In genomic region chr13:5870382-5871272, GRCm38 (mm10) we compare ENCODE assay signal across 8 mouse cellular contexts. TPM values are rescaled to one million over a fixed set of nuclear protein-coding genes. Genes with fewer than 3 reads are reported as not detected.
A peak's percentile ranks its signal among the peaks of the same experiment; 100 is the strongest.
DNase-seq lines count a peak whose midpoint lies in the region; ATAC-seq lines count a peak whose summit lies in the region.

No protein-coding gene starts in this region.

- H3K4me3 ChIP-seq in embryonic facial prominence, embryonic 11.5 days (ENCODE audit: low read depth, low read length): no peak overlapping the region
- H3K4me3 ChIP-seq in heart, embryonic 14.5 days (ENCODE audit: control insufficient read depth in 1 of 2, insufficient read depth in 1 of 2, low read depth in 1 of 2, low read length in 2 of 2): no peak overlapping the region

- peak; percentile 82 for ATAC-seq in embryonic facial prominence, embryonic 11.5 days (replicated peaks; ENCODE audit: insufficient number of reproducible peaks, low FRiP score, low TSS enrichment, low read depth)
- peak; percentile 42 for ATAC-seq in heart, embryonic 14.5 days (ENCODE audit: insufficient number of reproducible peaks, insufficient read depth, low FRiP score, low read depth)
- ATAC-seq in megakaryocyte, adult 5-6 weeks (ENCODE audit: poor library complexity, severe bottlenecking): peak; percentile 36

- no peaks in the 10 kb centered on the region for H3K9me3 ChIP-seq in embryonic facial prominence, embryonic 11.5 days (replicated peaks; ENCODE audit: control insufficient read depth, low read length)
- H3K9me3 ChIP-seq in heart, embryonic 14.5 days (ENCODE audit: control insufficient read depth, low read length): no peaks in the 10 kb centered on the region

- DNase-seq in cerebellum, postnatal 10 days: peak; percentile 9 to 17
- DNase-seq in cerebellum, adult 9-11 months: no peak
- peak; percentile 55 for DNase-seq in embryonic facial prominence, embryonic 11.5 days (ENCODE audit: low spot score)
- peak; percentile 47 for DNase-seq in kidney, postnatal 14 days
- no peak for DNase-seq in thymus, adult 18-20 months
- no peak for DNase-seq in cerebellum, postnatal 36 days

- H3K4me1 ChIP-seq in embryonic facial prominence, embryonic 11.5 days (ENCODE audit: control insufficient read depth, insufficient read depth, low read length): no peaks in the 10 kb centered on the region
- peaks cover 9 to 31% of the 10 kb centered on the region in 2 experiments for H3K4me1 ChIP-seq in heart, embryonic 14.5 days (ENCODE audit: control insufficient read depth in 2 of 2, insufficient read depth in 2 of 2, low read length in 2 of 2)

- peak overlapping the region; percentile 16; the same call in 1 of the 2 replicates for H3K4me2 ChIP-seq in embryonic facial prominence, embryonic 11.5 days (ENCODE audit: low read depth, low read length)
- H3K4me2 ChIP-seq in heart, embryonic 14.5 days (ENCODE audit: low read length): peak overlapping the region; percentile 31

- H3K36me3 ChIP-seq in embryonic facial prominence, embryonic 11.5 days (replicated peaks; ENCODE audit: control insufficient read depth, insufficient read depth, low read depth, low read length): peaks cover 6% of the 10 kb centered on the region
- H3K36me3 ChIP-seq in heart, embryonic 14.5 days (ENCODE audit: control insufficient read depth, insufficient read depth, low read length): peaks cover 40% of the 10 kb centered on the region

- H3K27me3 ChIP-seq in embryonic facial prominence, embryonic 11.5 days (ENCODE audit: control insufficient read depth, insufficient read depth, low read length): no peaks in the 10 kb centered on the region
- H3K27me3 ChIP-seq in heart, embryonic 14.5 days (ENCODE audit: control insufficient read depth, insufficient read depth, low read length): no peaks in the 10 kb centered on the region

- 8% methylated on average over 14 of the region's 15 CpGs for WGBS in embryonic facial prominence, embryonic 11.5 days
- 16% methylated on average over 15 of the region's 15 CpGs for WGBS in heart, embryonic 14.5 days

- H3K9ac ChIP-seq in embryonic facial prominence, embryonic 11.5 days (replicated peaks; ENCODE audit: low read length): no peak overlapping the region; the same call in 1 of the 2 replicates
- peak overlapping the region; percentile 30; the same call in 1 of the 2 replicates for H3K9ac ChIP-seq in heart, embryonic 14.5 days (ENCODE audit: low read length)

- H3K27ac ChIP-seq in embryonic facial prominence, embryonic 11.5 days (replicated peaks; ENCODE audit: low read depth, low read length): no peak overlapping the region
- peak overlapping the region; percentile 64 to 65; a peak in 3 of 4 replicates for H3K27ac ChIP-seq in heart, embryonic 14.5 days (replicated peaks in 1 of 2; ENCODE audit: control insufficient read depth in 1 of 2, insufficient read depth in 1 of 2, low read depth in 2 of 2, low read length in 2 of 2)

RNA-seq across cellular contexts. Expression of gene Klf6, which starts 9.3 kb away (rescaled TPM):
- 43.6 and 55.5 TPM in 2 replicates for polyA plus RNA-seq in embryonic facial prominence, embryonic 11.5 days (2014; fragmentation: Nextera tagmentation; extraction: Ambion mirVana)
- 65.4 and 70.9 TPM in 2 replicates for polyA plus RNA-seq in heart, embryonic 14.5 days (2014; fragmentation: Nextera tagmentation; extraction: Ambion mirVana)
- 160 and 180 TPM in 2 replicates for total RNA-seq in megakaryocyte, adult 5-6 weeks (2015)
- 192 and 198 TPM in 2 replicates for total RNA-seq in megakaryocyte, adult 5-6 weeks (2017)

Comparison
In these comparisons a context has a peak if more than half of its experiments do, and no peak if none do; other contexts are left out.
1. DNase-seq: peak in cerebellum, postnatal 10 days (2 of 2), embryonic facial prominence, embryonic 11.5 days (single experiment) and kidney, postnatal 14 days (single experiment); none in cerebellum, adult 9-11 months (single experiment), thymus, adult 18-20 months (0 of 2) and cerebellum, postnatal 36 days (0 of 2).
2. Peak in every context shown above with its lines, with median percentiles within 50 percentile points of each other: ATAC-seq.